Mouse (Mus musculus) monocyte, adult 2 months (primary cell): ENCODE results near the gene Evpl.
"Not testable (repeated sequence)": the region's sequence is repeated elsewhere in the genome, so short reads cannot be mapped to it uniquely, and the experiment has no call there.

ENCODE experiments used
- DNase-seq, 2 experiments: peaks; one replicate each; pipeline ENCODE4 v3.0.0; 2022; ENCODE audit warnings: low spot score in 2 of 2, low read depth in 1 of 2

Gene Evpl

GRCm38 (mm10) chr11:116237742-116238395 lies at the start of gene Evpl:
Gene Evpl, minus strand, starts transcription at chr11:116238077.
- no peak for DNase-seq

GRCm38 (mm10) chr11:116287351-116287750 lies 49.5 kb upstream of the Evpl start:
- no peak for DNase-seq

- DNase-seq, result no peak
These were observed 47.9 kb upstream of the Evpl start for GRCm38 (mm10) chr11:116285770-116286191.

- DNase-seq, result no peak
These were observed 46.1 kb upstream of the Evpl start for GRCm38 (mm10) chr11:116283982-116284381.

GRCm38 (mm10) chr11:116282912-116283521 lies 45.1 kb upstream of the Evpl start:
- DNase-seq, result no peak

GRCm38 (mm10) chr11:116282089-116282488 lies 44.2 kb upstream of the Evpl start:
- DNase-seq, result no peak

GRCm38 (mm10) chr11:116281671-116282070 lies 43.8 kb upstream of the Evpl start:
- no peak for DNase-seq

GRCm38 (mm10) chr11:116280751-116281663 lies 43.1 kb upstream of the Evpl start, which contains the start of gene Galr2:
Gene Galr2, plus strand, starts transcription at chr11:116280939.
- no peak for DNase-seq

GRCm38 (mm10) chr11:116277184-116277583 lies 39.3 kb upstream of the Evpl start:
- DNase-seq, result not testable (repeated sequence)

GRCm38 (mm10) chr11:116274045-116274666 lies 36.3 kb upstream of the Evpl start, which contains the start of gene Srp68:
Gene Srp68, minus strand, starts transcription at chr11:116274217.
- peak; percentile 77 to 81 for DNase-seq

- no peak for DNase-seq
These were observed 35.7 kb upstream of the Evpl start for GRCm38 (mm10) chr11:116273469-116274044.

- no peak for DNase-seq
These were observed 35.0 kb upstream of the Evpl start for GRCm38 (mm10) chr11:116272589-116273468.

GRCm38 (mm10) chr11:116269560-116269959 lies 31.7 kb upstream of the Evpl start:
- DNase-seq, result no peak

- no peak for DNase-seq
These were observed 30.4 kb upstream of the Evpl start for GRCm38 (mm10) chr11:116268313-116268712.

GRCm38 (mm10) chr11:116267637-116268036 lies 29.8 kb upstream of the Evpl start:
- DNase-seq, result no peak

- no peak for DNase-seq
These were observed 28.0 kb upstream of the Evpl start for GRCm38 (mm10) chr11:116265850-116266249.

- no peak for DNase-seq
These were observed 27.5 kb upstream of the Evpl start for GRCm38 (mm10) chr11:116265352-116265751.

GRCm38 (mm10) chr11:116260259-116260658 lies 22.4 kb upstream of the Evpl start:
- DNase-seq, result no peak

- no peak for DNase-seq
These were observed 21.6 kb upstream of the Evpl start for GRCm38 (mm10) chr11:116259461-116259860.
